ENCODE assay signal across 15 mouse cellular contexts in the genomic region with DNA sequence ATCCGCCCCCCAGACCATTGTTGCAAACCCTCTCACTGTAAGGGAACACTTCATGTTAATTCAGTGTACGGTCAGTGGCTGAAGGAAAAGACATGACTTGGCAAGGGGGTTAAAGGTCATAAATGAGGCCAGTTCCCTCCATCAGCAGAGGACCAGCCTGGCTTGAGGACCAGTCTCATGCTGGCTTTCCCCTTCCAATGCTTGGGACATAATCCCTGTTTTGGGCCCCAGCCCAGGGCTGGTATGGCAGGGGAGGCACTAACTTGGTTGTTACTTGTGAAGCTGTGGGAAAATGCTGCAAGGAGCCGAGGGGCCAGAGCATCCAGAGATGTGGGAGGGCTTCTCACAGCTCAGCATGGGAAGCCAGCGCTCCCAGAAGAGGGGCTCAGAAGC. TPM values are rescaled to one million over a fixed set of nuclear protein-coding genes. Genes with fewer than 3 reads are reported as not detected.
A peak's percentile ranks its signal among the peaks of the same experiment; 100 is the strongest.
DNase-seq lines count a peak whose midpoint lies in the region; ATAC-seq and TF ChIP-seq lines count a peak whose summit lies in the region.
"Had no signal": no experiment of that assay in that cellular context is flagged by ENCODE, and none has a peak within 500 bp of the region (broad histone marks: within the 10 kb centered on the region; RNA-seq: fewer than 3 reads in every experiment).

No protein-coding gene starts in this region.

- no peak overlapping the region for H3K4me2 ChIP-seq in kidney, embryonic 15.5 days
- no peak overlapping the region for H3K4me2 ChIP-seq in embryonic facial prominence, embryonic 15.5 days (replicated peaks)
- H3K4me2 ChIP-seq: forebrain, embryonic 15.5 days; midbrain, embryonic 13.5 days had no signal

- H3K4me3 ChIP-seq in kidney, embryonic 15.5 days (replicated peaks), result no peak overlapping the region
- H3K4me3 ChIP-seq in embryonic facial prominence, embryonic 15.5 days (replicated peaks), result no peak overlapping the region
- H3K4me3 ChIP-seq in heart, adult 2 months, result no peak overlapping the region
- H3K4me3 ChIP-seq: forebrain, embryonic 15.5 days; midbrain, embryonic 13.5 days had no signal

- H3K9ac ChIP-seq in kidney, embryonic 15.5 days, result no peak overlapping the region
- no peak overlapping the region for H3K9ac ChIP-seq in embryonic facial prominence, embryonic 15.5 days
- no peak overlapping the region for H3K9ac ChIP-seq in heart, adult 2 months (ENCODE audit: low read depth, low read length)
- H3K9ac ChIP-seq: forebrain, embryonic 15.5 days; midbrain, embryonic 13.5 days had no signal

- WGBS in kidney, embryonic 15.5 days, result 50% methylated on average over 4 of the region's 4 CpGs
- 62% methylated on average over 4 of the region's 4 CpGs for WGBS in embryonic facial prominence, embryonic 15.5 days
- 76% methylated on average over 4 of the region's 4 CpGs for WGBS in heart, adult 2 months

- no peak for TF ChIP-seq CTCF in heart, adult 2 months (IDR thresholded peaks at IDR 0.05)

- no peak for TF ChIP-seq EP300 in heart, adult 2 months (IDR thresholded peaks at IDR 0.05; ENCODE audit: insufficient read depth, low read depth, low read length)

- no peaks in the 10 kb centered on the region for H3K36me3 ChIP-seq in kidney, embryonic 15.5 days
- H3K36me3 ChIP-seq in embryonic facial prominence, embryonic 15.5 days, result no peaks in the 10 kb centered on the region
- H3K36me3 ChIP-seq in heart, adult 2 months (ENCODE audit: control insufficient read depth, insufficient read depth, low read length), result no peaks in the 10 kb centered on the region
- H3K36me3 ChIP-seq: forebrain, embryonic 15.5 days; midbrain, embryonic 13.5 days had no signal

- H3K4me1 ChIP-seq in kidney, embryonic 15.5 days, result peaks cover 54% of the 10 kb centered on the region
- peaks cover 29% of the 10 kb centered on the region for H3K4me1 ChIP-seq in embryonic facial prominence, embryonic 15.5 days
- H3K4me1 ChIP-seq in heart, adult 2 months (ENCODE audit: control insufficient read depth, insufficient read depth, low read length), result peaks cover 12% of the 10 kb centered on the region
- H3K4me1 ChIP-seq: forebrain, embryonic 15.5 days had no signal

- H3K27ac ChIP-seq in kidney, embryonic 15.5 days, result peak overlapping the region; percentile 61
- 0 out of 2 replicates have a peak overlapping the region, but pooled peaks have one; percentile 22 for H3K27ac ChIP-seq in embryonic facial prominence, embryonic 15.5 days (replicated peaks)
- no peak overlapping the region for H3K27ac ChIP-seq in heart, adult 2 months
- H3K27ac ChIP-seq: forebrain, embryonic 15.5 days; midbrain, embryonic 13.5 days had no signal

- intact Hi-C loops in gastrocnemius, postnatal 36 days (cut with DNase I), result no loop called here
- intact Hi-C loops in heart, adult 2 months (cut with DNase I), result loop anchor here (5.0 kb wide), 1 partner anchor 37 kb away; no protein-coding TSS in a partner anchor

- no peak for ATAC-seq in kidney, embryonic 15.5 days (replicated peaks; ENCODE audit: low FRiP score)
- ATAC-seq in embryonic facial prominence, embryonic 15.5 days (ENCODE audit: insufficient number of reproducible peaks, low FRiP score, low TSS enrichment, low read depth), result no peak
- ATAC-seq: forebrain, embryonic 15.5 days; inflammation-experienced regulatory T-cells, adult 6 months; midbrain, embryonic 13.5 days had no signal

- H3K27me3 ChIP-seq in kidney, embryonic 15.5 days, result no peaks in the 10 kb centered on the region
- H3K27me3 ChIP-seq in embryonic facial prominence, embryonic 15.5 days, result no peaks in the 10 kb centered on the region
- no peaks in the 10 kb centered on the region for H3K27me3 ChIP-seq in heart, adult 2 months (ENCODE audit: control insufficient read depth, insufficient read depth, low read length)
- H3K27me3 ChIP-seq: forebrain, embryonic 15.5 days; midbrain, embryonic 13.5 days had no signal

- no peaks in the 10 kb centered on the region for H3K79me2 ChIP-seq in heart, adult 2 months (replicated peaks; ENCODE audit: control insufficient read depth, insufficient read depth, low read length)

- peak; percentile 36 for DNase-seq in gastrocnemius, adult 18-20 months (ENCODE audit: low spot score)
- DNase-seq in gastrocnemius, postnatal 36 days, result no peak
- no peak for DNase-seq in kidney, adult 9 months
- DNase-seq in brain, adult 2 months (ENCODE audit: low read depth, low spot score), result peak; percentile 40
- no peak for DNase-seq in MN1 (ENCODE audit: low spot score)
- DNase-seq in heart, adult 2 months, result no peak
- DNase-seq: adrenal gland, postnatal 36 days; heart, postnatal 4 days; right cerebral cortex, postnatal 14 days had no signal

- TF ChIP-seq POLR2A in heart, adult 2 months (IDR thresholded peaks at IDR 0.05; ENCODE audit: insufficient read depth, low read depth, low read length), result no peak

- H3K9me3 ChIP-seq in kidney, embryonic 15.5 days (replicated peaks), result no peaks in the 10 kb centered on the region
- no peaks in the 10 kb centered on the region for H3K9me3 ChIP-seq in embryonic facial prominence, embryonic 15.5 days (replicated peaks)
- H3K9me3 ChIP-seq: forebrain, embryonic 15.5 days; G1E; midbrain, embryonic 13.5 days had no signal

RNA-seq across cellular contexts. Expression of a gene that starts 23.8 kb away (rescaled TPM):
- total RNA-seq in gastrocnemius, adult 18-20 months (2021), result 1 to 10 TPM; 8.3 to 9.5 TPM
- 1 to 10 TPM; 6.3 to 7.8 TPM for total RNA-seq in gastrocnemius, postnatal 36 days (2021)
- 9.9 and 10.4 TPM in 2 replicates for polyA plus RNA-seq in kidney, embryonic 15.5 days (2015; fragmentation: Nextera tagmentation; extraction: Ambion mirVana)
- polyA plus RNA-seq in embryonic facial prominence, embryonic 15.5 days (2015; fragmentation: Nextera tagmentation; extraction: Ambion mirVana), result 12.7 and 14.1 TPM in 2 replicates
- total RNA-seq in heart, adult 2 months (2021), result 1 to 10 TPM; 5.2 to 6.1 TPM
- 6.3 and 8.3 TPM in 2 replicates for polyA plus RNA-seq in heart, adult 2 months (2012; rRNA removed)

Comparison
In these comparisons a context has a peak if more than half of its experiments do, and no peak if none do; other contexts are left out.
1. DNase-seq: peak in gastrocnemius, adult 18-20 months (single experiment) and brain, adult 2 months (single experiment); none in gastrocnemius, postnatal 36 days (0 of 2), kidney, adult 9 months (single experiment), MN1 (single experiment) and heart, adult 2 months (0 of 2).